Mouse (Mus musculus) ES-Bruce4 (cell line): ENCODE results near the gene Gfap.

Experiments used
- CTCF ChIP-seq: IDR thresholded peaks from one replicate; pipeline ENCODE4 v1.8.1; 2011; ENCODE audit warnings: low read depth, low read length
- POLR2A ChIP-seq: IDR thresholded peaks from one replicate; pipeline ENCODE4 v1.8.1; 2011; ENCODE audit warnings: low read length; ENCODE audit not compliant: insufficient read depth

DNA sequence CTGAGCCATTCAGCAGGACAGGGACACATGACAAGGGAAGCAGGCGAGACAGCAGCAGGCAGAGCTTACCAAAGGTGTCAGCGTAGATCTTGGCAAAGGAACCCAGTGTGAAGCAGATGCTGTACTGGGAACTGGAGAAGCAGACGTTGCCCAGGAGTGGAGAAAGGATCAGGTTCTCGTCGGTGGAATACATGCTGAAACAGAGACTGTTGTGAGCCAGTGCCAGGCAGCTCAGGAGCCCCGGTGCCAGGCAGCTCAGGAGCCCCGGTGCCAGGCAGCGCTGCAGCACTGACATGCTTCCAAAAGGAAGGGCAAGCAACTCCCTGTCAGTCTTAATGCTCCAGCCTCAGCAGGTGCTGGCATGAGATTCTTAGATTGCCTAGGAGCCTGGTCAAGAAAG is 40.8 kb downstream of the Gfap start:
- no peak for TF ChIP-seq POLR2A
- no peak for TF ChIP-seq CTCF
